8 mouse cellular contexts compared by ENCODE assay signal in genomic region chr6:124570026-124570425, GRCm38 (mm10). TPM values are rescaled to one million over a fixed set of nuclear protein-coding genes. Genes with fewer than 3 reads are reported as not detected.
DNase-seq lines count a peak whose midpoint lies in the region; ATAC-seq and TF ChIP-seq lines count a peak whose summit lies in the region.

Gene C1rb (plus strand): TSS chr6:124570294.

- H3K4me2 ChIP-seq in hindbrain, embryonic 12.5 days (replicated peaks): no peak within 1 kb of the TSS
- H3K4me2 ChIP-seq in hindbrain, embryonic 15.5 days: 0 out of 2 replicates have a peak within 1 kb of the TSS, but pooled peaks have one; percentile 30
- H3K4me2 ChIP-seq in midbrain, embryonic 15.5 days: peak within 1 kb of the TSS; percentile 27

- H3K27me3 ChIP-seq in hindbrain, embryonic 10.5 days (ENCODE audit: insufficient read depth, poor library complexity, severe bottlenecking): no peaks in the 10 kb centered on the region
- H3K27me3 ChIP-seq in hindbrain, embryonic 12.5 days: no peaks in the 10 kb centered on the region
- no peaks in the 10 kb centered on the region for H3K27me3 ChIP-seq in hindbrain, embryonic 15.5 days
- H3K27me3 ChIP-seq in midbrain, embryonic 15.5 days (replicated peaks): no peaks in the 10 kb centered on the region

- intact Hi-C loops in left cerebral cortex, adult 2 months (cut with DNase I): loop anchor here (1.0 to 5.0 kb wide), 3 partner anchors 67 to 187 kb away; partner anchors contain the start of genes Atn1, C1s2 and Gm45234

- DNase-seq in hindbrain, embryonic 10.5 days (ENCODE audit: low spot score): peak; percentile 56
- DNase-seq in cerebellum, adult 11-12 months: peak; percentile 33
- peak; percentile 21 to 63 for DNase-seq in frontal cortex, postnatal 14 days (ENCODE audit: low spot score in 2 of 2)
- DNase-seq in left cerebral cortex, adult 2 months (ENCODE audit: extremely low spot score in 1 of 2, low spot score in 2 of 2): peak; percentile 46 to 72
- DNase-seq in spleen, postnatal 4 days (ENCODE audit: low spot score in 2 of 2): peak; percentile 39 to 82

- H3K4me1 ChIP-seq in hindbrain, embryonic 10.5 days (replicated peaks): no peaks in the 10 kb centered on the region
- H3K4me1 ChIP-seq in hindbrain, embryonic 12.5 days: no peaks in the 10 kb centered on the region
- H3K4me1 ChIP-seq in hindbrain, embryonic 15.5 days (replicated peaks): no peaks in the 10 kb centered on the region
- no peaks in the 10 kb centered on the region for H3K4me1 ChIP-seq in midbrain, embryonic 15.5 days

- H3K9me3 ChIP-seq in hindbrain, embryonic 10.5 days: no peaks in the 10 kb centered on the region
- H3K9me3 ChIP-seq in hindbrain, embryonic 12.5 days (replicated peaks): no peaks in the 10 kb centered on the region
- no peaks in the 10 kb centered on the region for H3K9me3 ChIP-seq in hindbrain, embryonic 15.5 days
- no peaks in the 10 kb centered on the region for H3K9me3 ChIP-seq in midbrain, embryonic 15.5 days

- no peak within 1 kb of the TSS for H3K27ac ChIP-seq in hindbrain, embryonic 10.5 days
- H3K27ac ChIP-seq in hindbrain, embryonic 12.5 days: no peak within 1 kb of the TSS
- no peak within 1 kb of the TSS for H3K27ac ChIP-seq in hindbrain, embryonic 15.5 days (replicated peaks)
- no peak within 1 kb of the TSS for H3K27ac ChIP-seq in left cerebral cortex, adult 2 months
- no peak within 1 kb of the TSS for H3K27ac ChIP-seq in midbrain, embryonic 15.5 days

- 3% methylated on average over 8 of the region's 8 CpGs for WGBS in hindbrain, embryonic 10.5 days
- WGBS in hindbrain, embryonic 12.5 days: 2% methylated on average over 8 of the region's 8 CpGs
- WGBS in hindbrain, embryonic 15.5 days: 7% methylated on average over 8 of the region's 8 CpGs
- 3% methylated on average over 8 of the region's 8 CpGs for WGBS in midbrain, embryonic 15.5 days

- peak; percentile 95 for TF ChIP-seq CTCF in left cerebral cortex, adult 2 months (IDR thresholded peaks at IDR 0.05)

- no peak within 1 kb of the TSS for H3K9ac ChIP-seq in hindbrain, embryonic 12.5 days
- no peak within 1 kb of the TSS for H3K9ac ChIP-seq in hindbrain, embryonic 15.5 days
- H3K9ac ChIP-seq in midbrain, embryonic 15.5 days: no peak within 1 kb of the TSS

- H3K36me3 ChIP-seq in hindbrain, embryonic 10.5 days: no peaks in the 10 kb centered on the region
- no peaks in the 10 kb centered on the region for H3K36me3 ChIP-seq in hindbrain, embryonic 12.5 days
- no peaks in the 10 kb centered on the region for H3K36me3 ChIP-seq in hindbrain, embryonic 15.5 days
- H3K36me3 ChIP-seq in midbrain, embryonic 15.5 days (replicated peaks): no peaks in the 10 kb centered on the region

- ATAC-seq in hindbrain, embryonic 12.5 days (ENCODE audit: low FRiP score): no peak
- ATAC-seq in hindbrain, embryonic 15.5 days (ENCODE audit: low FRiP score, low read depth): no peak
- no peak for ATAC-seq in midbrain, embryonic 15.5 days (replicated peaks)

- no peak within 1 kb of the TSS for H3K4me3 ChIP-seq in hindbrain, embryonic 10.5 days
- no peak within 1 kb of the TSS for H3K4me3 ChIP-seq in hindbrain, embryonic 12.5 days
- H3K4me3 ChIP-seq in hindbrain, embryonic 15.5 days: no peak within 1 kb of the TSS
- no peak within 1 kb of the TSS for H3K4me3 ChIP-seq in left cerebral cortex, adult 2 months
- H3K4me3 ChIP-seq in midbrain, embryonic 15.5 days: no peak within 1 kb of the TSS

RNA-seq across cellular contexts. Expression of gene C1rb, which starts in this region (rescaled TPM):
- polyA plus RNA-seq in hindbrain, embryonic 10.5 days (2016; fragmentation: Nextera tagmentation; extraction: Ambion mirVana): not detected in 2 replicates
- not detected in 2 replicates for polyA plus RNA-seq in hindbrain, embryonic 12.5 days (2016; fragmentation: Nextera tagmentation; extraction: Ambion mirVana)
- not detected in 2 replicates for polyA plus RNA-seq in hindbrain, embryonic 15.5 days (2015; fragmentation: Nextera tagmentation; extraction: Ambion mirVana)
- under 1 TPM; 0.14 to 0.20 TPM for total RNA-seq in left cerebral cortex, adult 2 months (2021)
- polyA plus RNA-seq in midbrain, embryonic 15.5 days (2015; fragmentation: Nextera tagmentation; extraction: Ambion mirVana): not detected in 2 replicates

Comparison
In these comparisons a context has a peak if more than half of its experiments do, and no peak if none do; other contexts are left out.
1. Peak in DNase-seq in hindbrain, embryonic 10.5 days; RNA of the gene not detected or under 1 TPM.
2. Peak in DNase-seq in left cerebral cortex, adult 2 months; RNA of the gene not detected or under 1 TPM.